Mouse (Mus musculus): ENCODE results near the gene Fsip1. TPM values are rescaled to one million over a fixed set of nuclear protein-coding genes. Genes with fewer than 3 reads are reported as not detected.

Gene Fsip1
- polyA plus RNA-seq, 1 experiment from 2014 or later, result 1.2 TPM

GRCm38 (mm10) chr2:118116180-118116579 is 140.6 kb downstream of the Fsip1 start:
- WGBS, result 44% methylated on average over 2 of the region's 2 CpGs
- Histone ChIP-seq H3K4me1 (ENCODE audit: control insufficient read depth, insufficient read depth, low read length) (0 out of 2 replicates have a peak, but pooled peaks cover 2% of the 10 kb centered on the region), H3K27me3 (ENCODE audit: control insufficient read depth, insufficient read depth, low read length) (0 out of 2 replicates have a peak, but pooled peaks cover 4% of the 10 kb centered on the region), H3K9ac (ENCODE audit: low read length) (no peak overlapping the region), H3K4me3 (ENCODE audit: low read depth, low read length) (no peak overlapping the region), H3K27ac (replicated peaks; ENCODE audit: low read depth, low read length) (no peak overlapping the region), H3K36me3 (ENCODE audit: control insufficient read depth, insufficient read depth, low read length) (peaks cover 7% of the 10 kb centered on the region), H3K4me2 (ENCODE audit: low read depth, severe bottlenecking) (no peak overlapping the region), H3K9me3 (ENCODE audit: control insufficient read depth, low read length) (no peaks in the 10 kb centered on the region)
- DNase-seq (ENCODE audit: low spot score) (no peak), ATAC-seq (ENCODE audit: insufficient number of reproducible peaks, low FRiP score, low TSS enrichment, low read depth) (no peak)

GRCm38 (mm10) chr2:118115647-118116046 is 141.1 kb downstream of the Fsip1 start:
- peaks cover 7% of the 10 kb centered on the region for H3K36me3 ChIP-seq (ENCODE audit: control insufficient read depth, insufficient read depth, low read length)
- H3K27me3 ChIP-seq (ENCODE audit: control insufficient read depth, insufficient read depth, low read length), result 0 out of 2 replicates have a peak, but pooled peaks cover 4% of the 10 kb centered on the region
- no peak overlapping the region for H3K4me3 ChIP-seq (ENCODE audit: low read depth, low read length)
- no peaks in the 10 kb centered on the region for H3K9me3 ChIP-seq (ENCODE audit: control insufficient read depth, low read length)
- ATAC-seq (ENCODE audit: insufficient number of reproducible peaks, low FRiP score, low TSS enrichment, low read depth), result no peak
- H3K27ac ChIP-seq (replicated peaks; ENCODE audit: low read depth, low read length), result no peak overlapping the region
- H3K4me1 ChIP-seq (ENCODE audit: control insufficient read depth, insufficient read depth, low read length), result peaks cover 2% of the 10 kb centered on the region; the same call in 1 of the 2 replicates
- no peak overlapping the region for H3K4me2 ChIP-seq (ENCODE audit: low read depth, severe bottlenecking)
- DNase-seq (ENCODE audit: low spot score), result no peak
- no peak overlapping the region for H3K9ac ChIP-seq (ENCODE audit: low read length)
- 80% methylated on average over 7 of the region's 7 CpGs for WGBS

GRCm38 (mm10) chr2:118114671-118115070 is 142.1 kb downstream of the Fsip1 start:
- no peak overlapping the region for H3K27ac ChIP-seq (replicated peaks; ENCODE audit: low read depth, low read length)
- ATAC-seq (ENCODE audit: insufficient number of reproducible peaks, low FRiP score, low TSS enrichment, low read depth) (no peak), DNase-seq (ENCODE audit: low spot score) (no peak)
- no peaks in the 10 kb centered on the region for H3K9me3 ChIP-seq (ENCODE audit: control insufficient read depth, low read length)
- WGBS, result 79% methylated on average over 10 of the region's 10 CpGs
- H3K27me3 ChIP-seq (ENCODE audit: control insufficient read depth, insufficient read depth, low read length), result 0 out of 2 replicates have a peak, but pooled peaks cover 4% of the 10 kb centered on the region
- H3K9ac ChIP-seq (ENCODE audit: low read length), result no peak overlapping the region
- H3K36me3 ChIP-seq (ENCODE audit: control insufficient read depth, insufficient read depth, low read length), result peaks cover 2% of the 10 kb centered on the region; the same call in 1 of the 2 replicates
- peak overlapping the region; percentile 63 for H3K4me2 ChIP-seq (ENCODE audit: low read depth, severe bottlenecking)
- no peak overlapping the region for H3K4me3 ChIP-seq (ENCODE audit: low read depth, low read length)
- H3K4me1 ChIP-seq (ENCODE audit: control insufficient read depth, insufficient read depth, low read length), result peaks cover 7% of the 10 kb centered on the region; the same call in 1 of the 2 replicates

GRCm38 (mm10) chr2:118113808-118114524 is 142.8 kb downstream of the Fsip1 start:
- no peaks in the 10 kb centered on the region for H3K9me3 ChIP-seq (ENCODE audit: control insufficient read depth, low read length)
- H3K36me3 ChIP-seq (ENCODE audit: control insufficient read depth, insufficient read depth, low read length), result no peaks in the 10 kb centered on the region; the same call in 1 of the 2 replicates
- no peak for ATAC-seq (ENCODE audit: insufficient number of reproducible peaks, low FRiP score, low TSS enrichment, low read depth)
- H3K9ac ChIP-seq (ENCODE audit: low read length), result no peak overlapping the region
- H3K27ac ChIP-seq (replicated peaks; ENCODE audit: low read depth, low read length), result no peak overlapping the region
- 0 out of 2 replicates have a peak, but pooled peaks cover 4% of the 10 kb centered on the region for H3K27me3 ChIP-seq (ENCODE audit: control insufficient read depth, insufficient read depth, low read length)
- DNase-seq (ENCODE audit: low spot score), result no peak
- H3K4me1 ChIP-seq (ENCODE audit: control insufficient read depth, insufficient read depth, low read length), result peaks cover 7% of the 10 kb centered on the region; the same call in 1 of the 2 replicates
- no peak overlapping the region for H3K4me3 ChIP-seq (ENCODE audit: low read depth, low read length)
- WGBS, result 49% methylated on average over 8 of the region's 8 CpGs
- peak overlapping the region; percentile 63 for H3K4me2 ChIP-seq (ENCODE audit: low read depth, severe bottlenecking)

GRCm38 (mm10) chr2:118112846-118113479 is 143.8 kb downstream of the Fsip1 start:
- H3K27ac ChIP-seq (replicated peaks; ENCODE audit: low read depth, low read length), result no peak overlapping the region
- H3K4me2 ChIP-seq (ENCODE audit: low read depth, severe bottlenecking), result peak overlapping the region; percentile 63
- DNase-seq (ENCODE audit: low spot score) (no peak), ATAC-seq (ENCODE audit: insufficient number of reproducible peaks, low FRiP score, low TSS enrichment, low read depth) (no peak)
- H3K36me3 ChIP-seq (ENCODE audit: control insufficient read depth, insufficient read depth, low read length), result no peaks in the 10 kb centered on the region; the same call in 1 of the 2 replicates
- H3K4me3 ChIP-seq (ENCODE audit: low read depth, low read length), result peak overlapping the region; percentile 36
- no peaks in the 10 kb centered on the region for H3K9me3 ChIP-seq (ENCODE audit: control insufficient read depth, low read length)
- peaks cover 7% of the 10 kb centered on the region; the same call in 1 of the 2 replicates for H3K4me1 ChIP-seq (ENCODE audit: control insufficient read depth, insufficient read depth, low read length)
- 0 out of 2 replicates have a peak, but pooled peaks cover 4% of the 10 kb centered on the region for H3K27me3 ChIP-seq (ENCODE audit: control insufficient read depth, insufficient read depth, low read length)
- H3K9ac ChIP-seq (ENCODE audit: low read length), result no peak overlapping the region
- 67% methylated on average over 21 of the region's 21 CpGs for WGBS

- WGBS, result 25% methylated on average over 5 of the region's 5 CpGs
- H3K27ac ChIP-seq (replicated peaks; ENCODE audit: low read depth, low read length), result no peak overlapping the region
Measured at GRCm38 (mm10) chr2:118112438-118112837, 144.3 kb downstream of the Fsip1 start.

DNA sequence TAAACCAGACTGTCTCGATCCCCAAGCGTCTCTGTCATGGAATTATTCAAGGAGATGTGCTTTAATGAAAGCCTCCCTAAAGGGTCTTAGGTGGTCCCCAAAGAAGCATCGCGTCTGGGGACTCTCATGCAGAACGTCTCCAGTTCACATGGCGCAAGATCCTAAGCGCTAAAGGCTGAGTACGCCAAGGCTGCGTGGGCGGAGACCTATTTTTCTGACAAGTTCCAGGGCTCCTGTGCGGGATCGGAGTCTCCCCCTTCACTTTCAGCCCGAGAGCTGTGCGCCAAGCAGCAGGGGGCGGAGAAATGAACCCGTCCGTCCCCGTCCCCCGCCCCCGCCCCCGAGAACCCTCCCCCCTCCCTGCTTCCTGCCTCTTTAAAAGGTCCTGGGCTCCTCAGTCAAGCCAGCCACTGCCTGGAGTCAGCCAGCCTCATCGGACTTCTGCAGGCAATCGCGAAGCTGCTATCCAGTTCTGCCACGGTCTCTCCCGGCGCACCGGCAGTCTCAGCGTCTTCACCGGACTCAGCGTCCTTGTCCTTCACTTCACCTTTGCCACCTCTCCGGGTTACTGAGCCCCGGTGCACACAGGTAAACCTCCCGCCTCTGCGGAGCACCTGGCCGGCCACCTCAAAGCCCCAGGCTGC is 145.2 kb downstream of the Fsip1 start, which contains the start of gene Thbs1:
Thbs1 (plus strand) TSS at position 389 of the 644 bp plus-strand sequence.
- no peaks in the 10 kb centered on the region for H3K36me3 ChIP-seq (ENCODE audit: control insufficient read depth, insufficient read depth, low read length)
- H3K27me3 ChIP-seq (ENCODE audit: control insufficient read depth, insufficient read depth, low read length), result 0 out of 2 replicates have a peak, but pooled peaks cover 4% of the 10 kb centered on the region
- no peak within 1 kb of the TSS for H3K27ac ChIP-seq (replicated peaks; ENCODE audit: low read depth, low read length)
- peak within 1 kb of the TSS; percentile 36 for H3K4me3 ChIP-seq (ENCODE audit: low read depth, low read length)
- H3K9ac ChIP-seq (ENCODE audit: low read length), result peak within 1 kb of the TSS; percentile 58
- no peaks in the 10 kb centered on the region for H3K9me3 ChIP-seq (ENCODE audit: control insufficient read depth, low read length)
- ATAC-seq (ENCODE audit: insufficient number of reproducible peaks, low FRiP score, low TSS enrichment, low read depth) (peak; percentile 73), DNase-seq (ENCODE audit: low spot score) (peak; percentile 80)
- peak within 1 kb of the TSS; percentile 63 for H3K4me2 ChIP-seq (ENCODE audit: low read depth, severe bottlenecking)
- H3K4me1 ChIP-seq (ENCODE audit: control insufficient read depth, insufficient read depth, low read length), result peaks cover 7% of the 10 kb centered on the region; the same call in 1 of the 2 replicates
- under 1% methylated on average over 35 of the region's 36 CpGs for WGBS

More at GRCm38 (mm10) chr2:118112438-118112837, 144.3 kb downstream of the Fsip1 start:
- Histone ChIP-seq H3K27me3 (ENCODE audit: control insufficient read depth, insufficient read depth, low read length) (0 out of 2 replicates have a peak, but pooled peaks cover 4% of the 10 kb centered on the region), H3K4me2 (ENCODE audit: low read depth, severe bottlenecking) (peak overlapping the region; percentile 63), H3K4me1 (ENCODE audit: control insufficient read depth, insufficient read depth, low read length) (peaks cover 7% of the 10 kb centered on the region; the same call in 1 of the 2 replicates), H3K9ac (ENCODE audit: low read length) (peak overlapping the region; percentile 45), H3K9me3 (ENCODE audit: control insufficient read depth, low read length) (no peaks in the 10 kb centered on the region), H3K4me3 (ENCODE audit: low read depth, low read length) (peak overlapping the region; percentile 36), H3K36me3 (ENCODE audit: control insufficient read depth, insufficient read depth, low read length) (no peaks in the 10 kb centered on the region; the same call in 1 of the 2 replicates)
- ATAC-seq (ENCODE audit: insufficient number of reproducible peaks, low FRiP score, low TSS enrichment, low read depth) (no peak), DNase-seq (ENCODE audit: low spot score) (no peak)

DNA sequence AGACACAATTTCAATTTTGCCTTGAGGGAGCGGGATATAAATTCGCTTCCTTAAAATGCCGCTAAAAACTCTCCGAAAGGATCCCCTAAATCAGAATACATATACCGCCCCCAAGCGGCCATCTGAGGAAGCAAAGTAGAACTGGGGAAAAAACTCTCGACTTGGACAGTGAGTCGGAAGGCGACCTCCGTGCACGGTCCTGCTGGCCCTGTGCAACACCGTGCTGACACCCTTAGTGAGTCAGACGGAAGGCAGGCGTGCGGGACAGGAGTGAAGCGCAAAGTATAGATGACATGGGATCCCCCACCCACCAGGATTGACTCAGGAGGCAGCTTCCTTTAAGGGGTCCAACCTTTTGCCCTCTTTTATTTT is 145.7 kb downstream of the Fsip1 start:
- H3K27ac ChIP-seq (replicated peaks; ENCODE audit: low read depth, low read length), result no peak overlapping the region
- peak overlapping the region; percentile 58 for H3K9ac ChIP-seq (ENCODE audit: low read length)
- 2% methylated on average over 16 of the region's 16 CpGs for WGBS
- H3K27me3 ChIP-seq (ENCODE audit: control insufficient read depth, insufficient read depth, low read length), result 0 out of 2 replicates have a peak, but pooled peaks cover 4% of the 10 kb centered on the region
- no peaks in the 10 kb centered on the region for H3K36me3 ChIP-seq (ENCODE audit: control insufficient read depth, insufficient read depth, low read length)
- DNase-seq (ENCODE audit: low spot score) (peak; percentile 96), ATAC-seq (ENCODE audit: insufficient number of reproducible peaks, low FRiP score, low TSS enrichment, low read depth) (peak; percentile 77)
- H3K4me3 ChIP-seq (ENCODE audit: low read depth, low read length), result peak overlapping the region; percentile 36
- peaks cover 7% of the 10 kb centered on the region; the same call in 1 of the 2 replicates for H3K4me1 ChIP-seq (ENCODE audit: control insufficient read depth, insufficient read depth, low read length)
- H3K9me3 ChIP-seq (ENCODE audit: control insufficient read depth, low read length), result no peaks in the 10 kb centered on the region
- peak overlapping the region; percentile 63 for H3K4me2 ChIP-seq (ENCODE audit: low read depth, severe bottlenecking)
